Comparison of ENCODE assay signal across 31 mouse cellular contexts in genomic region chr8:53604906-53605305, GRCm38 (mm10). TPM values are rescaled to one million over a fixed set of nuclear protein-coding genes. Genes with fewer than 3 reads are reported as not detected.
DNase-seq lines count a peak whose midpoint lies in the region; ATAC-seq and TF ChIP-seq lines count a peak whose summit lies in the region.
"Had no signal": no experiment of that assay in that cellular context is flagged by ENCODE, and none has a peak within 500 bp of the region (broad histone marks: within the 10 kb centered on the region; RNA-seq: fewer than 3 reads in every experiment).

No protein-coding gene starts in this region.

- TF ChIP-seq CTCF in bone marrow, adult 2 months (IDR thresholded peaks at IDR 0.05; ENCODE audit: control insufficient read depth, insufficient read depth, low read length) = no peak

- no peaks in the 10 kb centered on the region; the same call in 1 of the 2 replicates for H3K4me1 ChIP-seq in bone marrow, adult 2 months (ENCODE audit: control insufficient read depth, insufficient read depth, low read length)
- H3K4me1 ChIP-seq: heart, embryonic 13.5 days; hindbrain, embryonic 10.5 days; hindbrain, embryonic 15.5 days; limb, embryonic 13.5 days; lung, embryonic 15.5 days; neural tube, embryonic 15.5 days had no signal

- peak overlapping the region; percentile 42 for H3K4me3 ChIP-seq in bone marrow, adult 2 months (replicated peaks; ENCODE audit: control insufficient read depth, low read depth, low read length)
- H3K4me3 ChIP-seq: heart, embryonic 13.5 days; hindbrain, embryonic 10.5 days; hindbrain, embryonic 15.5 days; layer of hippocampus, adult 2 months; left cerebral cortex, adult 2 months; limb, embryonic 13.5 days; liver, embryonic 13.5 days; lung, embryonic 15.5 days; neural tube, embryonic 15.5 days had no signal

- ATAC-seq in megakaryocyte, adult 5-6 weeks (ENCODE audit: poor library complexity, severe bottlenecking) = peak; percentile 82
- ATAC-seq in neutrophil, adult 5-6 weeks (ENCODE audit: extremely low read depth, insufficient number of reproducible peaks, low FRiP score, poor library complexity, severe bottlenecking) = peak; percentile 90
- no peak for ATAC-seq in erythroid progenitor cell, adult 5-6 weeks (replicated peaks; ENCODE audit: low FRiP score, poor library complexity, severe bottlenecking)
- ATAC-seq: forebrain, embryonic 14.5 days; inflammation-experienced regulatory T-cells, adult 6 months had no signal

- H3K27ac ChIP-seq in bone marrow, adult 2 months (ENCODE audit: control insufficient read depth, insufficient read depth, low read depth, low read length, poor library complexity) = peak overlapping the region; percentile 65; the same call in 1 of the 2 replicates
- H3K27ac ChIP-seq: heart, embryonic 13.5 days; hindbrain, embryonic 10.5 days; hindbrain, embryonic 15.5 days; layer of hippocampus, adult 2 months; left cerebral cortex, adult 2 months; limb, embryonic 13.5 days; liver, embryonic 13.5 days; lung, embryonic 15.5 days; neural tube, embryonic 15.5 days; stomach, postnatal 0 days had no signal

- 33% methylated on average over 5 of the region's 5 CpGs for WGBS in bone marrow, adult 2 months

- no peak for TF ChIP-seq POLR2A in bone marrow, adult 2 months (IDR thresholded peaks at IDR 0.05; ENCODE audit: borderline replicate concordance, control insufficient read depth, low read depth, low read length)

- DNase-seq in lung, postnatal 25 days (ENCODE audit: low spot score) = peak; percentile 9
- no peak for DNase-seq in lung, postnatal 14 days
- DNase-seq in cerebellum, postnatal 36 days = no peak
- DNase-seq: adrenal gland, adult 8-10 months; B cell, adult 2 months; cerebellum, adult 11 months; cerebellum, postnatal 10 days; gastrocnemius, postnatal 25 days; heart, postnatal 10 days; kidney, adult 11 months; kidney, postnatal 36 days; liver, embryonic 13.5 days; midbrain, embryonic 14.5 days; right cerebral cortex, postnatal 4 days; thymus, adult 18-20 months; thymus, postnatal 36 days had no signal

RNA-seq across cellular contexts. Expression of gene Neil3, which starts 34.0 kb away (rescaled TPM):
- polyA plus RNA-seq in bone marrow, adult 2 months (2011; ENCODE audit: insufficient read depth, insufficient read length, low replicate concordance, missing spikeins) = 61.0 and 68.7 TPM in 2 replicates
- total RNA-seq in megakaryocyte, adult 5-6 weeks (2015) = 71.2 and 74.4 TPM in 2 replicates
- total RNA-seq in megakaryocyte, adult 5-6 weeks (2017) = 38.7 and 53.9 TPM in 2 replicates
- total RNA-seq in neutrophil, adult 5-6 weeks (2017) = 1.6 and 3.3 TPM in 2 replicates
- 417 and 559 TPM in 2 replicates for total RNA-seq in erythroid progenitor cell, adult 5-6 weeks (2015; ENCODE audit: low replicate concordance)
- 465 and 490 TPM in 2 replicates for total RNA-seq in erythroid progenitor cell, adult 5-6 weeks (2017; ENCODE audit: low replicate concordance)
